Mouse (Mus musculus) neural tube, embryonic 10.5 days (tissue): Measurements from ENCODE around the gene Tex38.
A peak's percentile ranks its signal among the peaks of the same experiment; 100 is the strongest.

Experiments
- DNase-seq: peaks from one replicate; pipeline ENCODE4 v3.0.0-alpha.2; 2017; ENCODE audit warnings: low spot score; ENCODE audit errors: extremely low spot score

Gene Tex38

DNA sequence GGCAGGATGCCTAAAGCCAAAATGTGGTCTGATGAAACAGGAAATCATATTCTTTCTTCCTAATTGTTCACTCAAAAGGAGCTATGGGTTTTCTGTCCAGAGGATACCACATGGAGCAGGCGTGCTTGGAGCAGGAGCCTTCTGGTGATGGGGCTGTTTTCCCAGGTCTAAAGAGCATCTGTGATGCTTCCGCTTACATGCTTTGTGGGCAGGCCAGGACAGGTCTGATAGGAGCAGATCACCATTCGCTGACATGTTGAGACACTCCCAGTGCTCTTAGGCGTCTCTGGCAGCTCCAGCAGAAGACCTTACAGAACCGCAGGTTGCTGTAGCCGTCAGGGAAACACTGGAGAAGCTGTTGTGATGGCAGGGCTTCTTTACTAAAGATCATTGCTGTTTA, 5.8 kb downstream of the Tex38 start:
- DNase-seq = no peak

DNA sequence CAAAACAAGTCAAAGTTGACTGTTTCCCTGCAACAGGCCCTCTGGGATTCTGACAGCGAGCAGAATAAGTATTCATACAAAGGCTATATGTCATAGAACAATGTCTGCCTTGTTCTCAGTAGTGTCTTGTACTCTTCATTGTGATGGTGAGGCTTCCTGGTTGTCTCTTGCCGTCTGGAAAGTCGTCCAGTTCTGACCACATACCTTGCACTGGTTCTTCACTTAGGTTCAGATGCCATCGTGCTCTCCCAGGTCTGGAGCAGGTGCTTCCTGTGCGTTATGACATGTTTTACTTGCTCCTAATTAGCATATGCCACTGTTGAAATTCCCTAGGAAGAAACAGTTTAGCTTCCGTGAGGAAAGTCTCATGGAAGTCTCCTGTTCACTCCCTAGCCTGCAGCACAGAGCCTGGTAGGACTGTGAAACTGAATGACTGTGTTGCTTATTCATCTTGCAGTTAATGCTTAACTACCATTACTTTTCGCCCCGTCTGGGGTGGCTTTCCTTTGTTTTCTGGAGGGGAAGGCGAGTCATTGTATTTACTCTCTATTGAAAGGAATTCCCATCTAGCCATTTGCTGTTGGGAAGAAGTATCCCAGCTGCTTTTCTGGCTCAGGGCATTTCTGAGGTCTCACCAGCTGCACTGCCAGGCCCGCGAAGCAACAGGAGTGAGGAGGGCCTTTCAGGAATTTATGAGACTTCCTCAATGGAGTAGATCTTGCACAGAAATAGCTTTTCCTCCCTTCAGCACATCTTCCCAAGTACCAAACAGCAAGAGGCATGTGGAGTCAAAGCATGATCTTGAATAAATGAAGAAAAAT, 13.0 kb downstream of the Tex38 start:
- no peak for DNase-seq

DNA sequence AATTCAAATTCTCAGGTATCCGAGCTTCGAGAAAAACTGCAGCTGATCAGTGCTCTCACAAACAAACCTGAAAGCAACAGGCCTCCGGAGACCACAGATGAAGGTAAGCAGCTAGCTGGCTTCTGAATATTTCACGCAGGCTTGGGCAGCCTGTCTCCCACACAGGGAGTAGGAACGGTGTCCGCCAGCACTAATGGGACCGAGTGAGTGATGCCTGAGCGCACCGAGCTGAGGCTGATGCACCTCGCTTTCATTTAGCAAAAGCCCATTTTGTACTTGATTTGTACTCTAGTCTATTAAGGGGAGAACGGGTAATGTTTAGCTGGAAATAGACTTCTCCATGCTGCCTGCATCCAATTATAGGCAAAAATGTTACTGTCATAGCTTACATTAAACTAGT, 16.2 kb downstream of the Tex38 start:
- no peak for DNase-seq

- no peak for DNase-seq
These were observed 19.6 kb downstream of the Tex38 start for GRCm38 (mm10) chr4:115761206-115761605.

DNA sequence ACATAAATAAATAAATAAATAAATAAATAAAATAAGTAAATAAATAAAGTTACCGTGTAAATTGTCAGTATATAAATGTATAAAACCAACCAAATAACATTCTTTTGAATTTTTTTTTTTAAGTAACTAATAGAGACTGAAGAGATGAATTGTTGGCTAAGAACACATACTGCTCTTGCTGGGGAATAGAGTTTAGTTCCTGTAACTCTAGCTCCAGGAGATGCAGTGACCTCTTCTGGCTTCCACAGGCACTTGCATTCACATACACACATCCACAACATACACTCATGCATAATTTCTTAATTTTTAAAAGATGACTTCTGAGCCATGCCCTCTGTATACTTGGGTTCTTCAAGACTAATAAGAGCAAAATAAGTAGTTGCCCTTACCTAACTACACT, 26.0 kb downstream of the Tex38 start:
- DNase-seq = no peak

GRCm38 (mm10) chr4:115754101-115754500, 26.7 kb downstream of the Tex38 start:
- DNase-seq = no peak

- no peak for DNase-seq
These were observed 31.5 kb downstream of the Tex38 start for GRCm38 (mm10) chr4:115749336-115749735.

DNA sequence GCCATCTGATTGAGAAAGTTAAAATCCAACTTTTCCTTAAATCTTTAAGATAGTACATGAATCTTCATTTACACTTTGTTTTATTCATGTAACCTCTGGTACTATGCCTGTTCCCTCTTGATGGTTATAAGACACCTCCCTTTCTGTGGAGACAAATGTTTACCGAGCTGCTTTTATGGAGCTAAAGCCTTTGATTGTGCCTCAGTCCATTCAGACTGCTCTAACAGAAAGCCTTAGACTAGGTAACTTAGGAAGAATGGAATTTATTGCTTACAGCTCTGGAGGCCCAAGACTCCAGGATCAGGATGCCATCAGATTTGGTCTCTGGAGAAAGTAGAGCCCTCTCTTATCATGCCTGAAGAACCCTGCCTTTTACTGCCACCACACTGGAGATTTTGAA, 32.6 kb downstream of the Tex38 start:
- DNase-seq = no peak

DNA sequence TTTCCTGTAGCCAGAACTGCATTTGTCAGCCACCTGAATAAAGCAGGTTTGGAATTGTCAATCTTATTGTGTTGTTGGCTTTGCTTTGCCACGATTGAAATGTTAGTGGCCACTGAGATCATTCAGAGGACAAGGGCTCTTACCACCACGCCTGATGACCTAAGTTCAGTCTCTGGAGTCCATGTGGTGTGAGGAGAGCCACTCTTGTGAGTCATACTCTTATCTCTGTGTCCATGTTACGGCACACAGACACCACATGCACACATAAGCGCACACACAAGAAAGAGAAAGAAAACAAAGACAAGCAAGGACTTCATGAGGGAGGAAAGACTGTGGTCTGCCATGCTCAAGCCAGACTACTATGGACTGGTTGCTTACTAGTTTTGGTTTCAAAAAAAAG, 37.7 kb downstream of the Tex38 start:
- DNase-seq = no peak

- no peak for DNase-seq
These were observed 38.2 kb downstream of the Tex38 start for GRCm38 (mm10) chr4:115742658-115743057.

- DNase-seq = no peak
These were observed 42.3 kb downstream of the Tex38 start for GRCm38 (mm10) chr4:115738481-115738985.

DNA sequence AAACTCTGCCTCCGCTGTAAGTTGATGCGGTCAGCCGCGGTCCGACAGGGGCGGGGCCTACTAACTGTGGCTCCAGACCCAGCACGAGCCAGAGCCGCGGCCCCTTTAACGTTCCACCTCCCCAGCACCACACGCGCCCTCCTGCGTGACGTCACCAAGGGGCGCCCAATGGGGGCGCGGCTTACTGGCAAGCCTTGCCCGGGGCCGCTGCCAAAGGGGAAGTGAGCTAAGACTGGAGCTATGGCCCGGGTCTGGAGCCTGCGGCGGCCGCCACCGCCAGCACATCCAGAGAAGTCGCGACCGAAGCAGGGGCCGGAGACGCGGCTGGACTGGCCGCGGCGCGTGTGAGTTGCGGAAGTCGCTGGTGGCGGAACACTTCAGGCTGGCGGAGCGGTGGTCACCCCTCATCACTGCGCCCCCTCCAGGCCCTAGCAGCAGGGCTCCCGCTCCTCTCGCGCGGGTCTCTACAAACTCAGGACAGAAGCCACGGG, 43.2 kb downstream of the Tex38 start, which contains the start of gene Efcab14:
Efcab14 (plus strand) TSS at position 194 of the 491 bp plus-strand sequence.
- DNase-seq = peak; percentile 99

GRCm38 (mm10) chr4:115734867-115735266, 46.0 kb downstream of the Tex38 start:
- no peak for DNase-seq

- no peak for DNase-seq
These were observed 47.1 kb downstream of the Tex38 start for GRCm38 (mm10) chr4:115733746-115734145.

GRCm38 (mm10) chr4:115732223-115732818, 48.5 kb downstream of the Tex38 start:
- no peak for DNase-seq

GRCm38 (mm10) chr4:115731588-115732222, 49.1 kb downstream of the Tex38 start:
- peak; percentile 83 for DNase-seq
